Mouse (Mus musculus): ENCODE data around the gene Olfr1312. TPM values are rescaled to one million over a fixed set of nuclear protein-coding genes. Genes with fewer than 3 reads are reported as not detected.

Olfr1312 gene
- not detected for polyA plus RNA-seq (2014; fragmentation: Illumina TruSeq; extraction: RNeasy Lipid Tissue Mini Kit (QIAGEN cat#74804); ENCODE audit: insufficient read depth, low read depth, low replicate concordance)

DNA sequence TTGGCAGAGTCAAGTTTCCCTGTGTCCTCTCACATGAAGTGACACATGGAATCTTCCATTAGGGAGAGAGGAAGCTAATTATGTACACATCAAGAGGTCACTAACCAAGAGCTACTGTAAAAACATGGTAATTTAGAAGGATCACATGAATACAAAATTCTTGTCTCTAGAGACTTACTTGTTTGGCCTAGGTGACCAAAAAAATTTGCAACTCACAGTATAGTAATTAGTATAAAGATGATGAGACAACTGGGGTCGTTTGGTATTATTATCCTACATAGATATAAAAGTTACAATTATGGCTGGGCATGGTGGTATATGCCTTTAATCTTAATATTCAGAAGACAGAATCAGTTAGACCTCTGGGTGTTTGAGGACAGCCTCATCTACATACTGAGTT, at the start of gene Olfr1312:
Gene Olfr1312 (minus strand): TSS at position 101 of the 400 bp plus-strand sequence.

DNA sequence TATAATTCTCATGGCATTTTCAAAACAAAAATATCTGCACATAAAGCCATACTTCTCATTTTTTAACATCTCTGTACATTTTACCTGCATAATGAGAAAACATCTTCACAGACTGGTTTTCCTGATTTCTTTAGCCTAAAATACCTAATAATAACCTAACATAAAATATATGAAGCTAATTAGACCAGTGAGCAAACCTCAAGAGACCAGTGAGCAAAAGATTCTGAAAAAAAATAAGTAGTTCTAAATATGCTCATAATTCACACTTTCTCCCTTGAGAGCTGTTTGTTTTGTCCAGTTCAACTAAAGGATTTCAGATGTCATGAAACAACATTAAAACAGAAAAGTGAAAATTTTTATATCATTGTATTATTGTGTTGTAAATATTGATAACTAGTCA, 46.6 kb upstream of the Olfr1312 start, which contains the start of gene Olfr1314:
Gene Olfr1314 (minus strand): TSS at position 101 of the 400 bp plus-strand sequence.

DNA sequence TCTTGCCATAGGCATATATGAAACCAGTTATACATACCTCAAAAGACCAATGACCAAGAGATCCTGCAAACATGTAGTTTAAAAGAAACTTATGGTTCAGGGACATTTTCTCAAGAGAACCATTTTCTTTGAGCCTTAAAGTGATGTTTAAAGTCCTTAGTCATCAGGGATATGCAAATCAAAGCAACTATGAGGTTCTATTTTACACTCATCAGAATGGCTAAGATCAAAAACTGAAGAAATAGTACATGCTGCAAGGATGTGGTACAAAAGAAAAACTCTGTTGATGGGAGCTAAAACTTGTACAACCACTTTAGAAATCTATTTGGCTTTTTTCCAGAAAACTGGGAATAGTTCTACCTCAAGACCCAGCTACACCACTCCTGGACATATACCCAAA, 27.7 kb upstream of the Olfr1312 start, which contains the start of gene Olfr1313:
Gene Olfr1313 (minus strand): TSS at position 101 of the 400 bp plus-strand sequence.

DNA sequence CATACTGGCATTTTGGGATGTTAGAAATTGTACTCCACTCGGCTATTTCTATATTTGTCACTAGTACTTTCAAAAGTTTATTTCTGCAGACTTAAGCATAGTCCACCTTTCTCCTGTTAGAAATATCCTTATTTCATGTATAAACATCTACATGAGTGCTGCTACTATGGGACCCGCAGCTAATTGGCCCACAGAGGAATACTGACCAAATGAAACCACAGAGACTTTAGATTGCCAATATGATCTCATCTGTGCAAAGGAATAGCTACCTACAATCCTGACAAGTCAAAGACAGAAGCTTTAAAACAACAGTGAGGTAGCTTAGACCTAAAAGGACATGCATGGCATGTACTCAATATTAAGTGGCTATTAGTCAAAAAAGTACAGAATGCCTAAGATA, 25.7 kb downstream of the Olfr1312 start, which contains the start of gene Olfr1311:
Gene Olfr1311 (minus strand): TSS at position 101 of the 400 bp plus-strand sequence.

DNA sequence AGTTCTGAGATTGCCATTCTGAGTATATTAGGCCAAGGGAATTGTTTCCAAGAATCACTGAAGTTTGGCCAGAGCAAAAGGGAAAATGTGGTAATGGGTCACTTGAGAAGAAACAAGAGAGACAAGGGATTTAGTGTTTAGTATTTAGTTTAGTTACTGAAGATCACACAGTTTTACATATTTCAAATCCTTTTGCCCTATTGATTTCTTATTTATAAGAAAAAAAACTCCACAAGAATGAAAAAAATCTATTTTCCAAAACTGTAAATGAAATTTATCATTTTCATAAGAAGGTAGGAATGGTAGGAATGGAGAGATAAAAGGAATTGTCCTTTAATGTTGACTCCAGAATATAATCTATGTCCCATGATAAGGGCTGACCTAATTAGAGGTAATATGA, 37.4 kb downstream of the Olfr1312 start, which contains the start of gene Olfr1310:
Gene Olfr1310 (minus strand): TSS at position 101 of the 400 bp plus-strand sequence.

DNA sequence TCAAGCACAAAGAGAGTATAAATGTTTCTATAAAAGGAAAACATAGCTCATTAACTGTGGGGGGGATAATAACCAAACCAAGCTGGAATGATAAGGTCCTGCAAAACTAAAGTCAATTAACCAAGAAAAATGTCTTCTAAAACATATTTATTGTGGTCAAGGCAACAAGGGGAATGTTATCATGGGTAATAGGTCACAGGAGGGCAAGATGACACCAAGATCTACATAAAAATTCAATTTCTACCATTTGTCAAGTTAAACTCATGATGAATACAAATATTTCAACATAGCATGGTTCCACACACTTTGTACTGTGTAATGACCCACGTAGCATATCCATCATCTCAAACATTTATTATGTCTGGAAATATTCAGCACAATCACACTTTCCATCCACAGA, 59.9 kb downstream of the Olfr1312 start, which contains the start of gene Olfr1309:
Gene Olfr1309 (minus strand): TSS at position 101 of the 400 bp plus-strand sequence.

Other genes starting within 250 kb of the Olfr1312 start
- not detected for gene Olfr1303, start 229.9 kb downstream of the Olfr1312 start, polyA plus RNA-seq (2014; fragmentation: Illumina TruSeq; extraction: RNeasy Lipid Tissue Mini Kit (QIAGEN cat#74804); ENCODE audit: insufficient read depth, low read depth, low replicate concordance)
- not detected for gene Olfr1305, start 173.1 kb downstream of the Olfr1312 start, polyA plus RNA-seq (2014; fragmentation: Illumina TruSeq; extraction: RNeasy Lipid Tissue Mini Kit (QIAGEN cat#74804); ENCODE audit: insufficient read depth, low read depth, low replicate concordance)
- not detected for gene Olfr1306, start 134.0 kb downstream of the Olfr1312 start, polyA plus RNA-seq (2014; fragmentation: Illumina TruSeq; extraction: RNeasy Lipid Tissue Mini Kit (QIAGEN cat#74804); ENCODE audit: insufficient read depth, low read depth, low replicate concordance)
- gene Olfr1307, start 100.8 kb downstream of the Olfr1312 start, polyA plus RNA-seq (2014; fragmentation: Illumina TruSeq; extraction: RNeasy Lipid Tissue Mini Kit (QIAGEN cat#74804); ENCODE audit: insufficient read depth, low read depth, low replicate concordance): not detected
- not detected for gene Olfr1308, start 85.3 kb downstream of the Olfr1312 start, polyA plus RNA-seq (2014; fragmentation: Illumina TruSeq; extraction: RNeasy Lipid Tissue Mini Kit (QIAGEN cat#74804); ENCODE audit: insufficient read depth, low read depth, low replicate concordance)
- gene Olfr1309, start 60.0 kb downstream of the Olfr1312 start, polyA plus RNA-seq (2014; fragmentation: Illumina TruSeq; extraction: RNeasy Lipid Tissue Mini Kit (QIAGEN cat#74804); ENCODE audit: insufficient read depth, low read depth, low replicate concordance): not detected
- not detected for gene Olfr1310, start 37.5 kb downstream of the Olfr1312 start, polyA plus RNA-seq (2014; fragmentation: Illumina TruSeq; extraction: RNeasy Lipid Tissue Mini Kit (QIAGEN cat#74804); ENCODE audit: insufficient read depth, low read depth, low replicate concordance)
- gene Olfr1311, start 25.8 kb downstream of the Olfr1312 start, polyA plus RNA-seq (2014; fragmentation: Illumina TruSeq; extraction: RNeasy Lipid Tissue Mini Kit (QIAGEN cat#74804); ENCODE audit: insufficient read depth, low read depth, low replicate concordance): not detected
- not detected for gene Olfr1313, start 27.6 kb upstream of the Olfr1312 start, polyA plus RNA-seq (2014; fragmentation: Illumina TruSeq; extraction: RNeasy Lipid Tissue Mini Kit (QIAGEN cat#74804); ENCODE audit: insufficient read depth, low read depth, low replicate concordance)
- gene Olfr1314, start 46.5 kb upstream of the Olfr1312 start, polyA plus RNA-seq (2014; fragmentation: Illumina TruSeq; extraction: RNeasy Lipid Tissue Mini Kit (QIAGEN cat#74804); ENCODE audit: insufficient read depth, low read depth, low replicate concordance): not detected
- gene Olfr1315-ps1, start 65.2 kb upstream of the Olfr1312 start, polyA plus RNA-seq (2014; fragmentation: Illumina TruSeq; extraction: RNeasy Lipid Tissue Mini Kit (QIAGEN cat#74804); ENCODE audit: insufficient read depth, low read depth, low replicate concordance): not detected
- gene Olfr1316, start 84.7 kb upstream of the Olfr1312 start, polyA plus RNA-seq (2014; fragmentation: Illumina TruSeq; extraction: RNeasy Lipid Tissue Mini Kit (QIAGEN cat#74804); ENCODE audit: insufficient read depth, low read depth, low replicate concordance): not detected
- gene Olfr1317, start 90.1 kb upstream of the Olfr1312 start, polyA plus RNA-seq (2014; fragmentation: Illumina TruSeq; extraction: RNeasy Lipid Tissue Mini Kit (QIAGEN cat#74804); ENCODE audit: insufficient read depth, low read depth, low replicate concordance): not detected
- not detected for gene Olfr1318, start 104.0 kb upstream of the Olfr1312 start, polyA plus RNA-seq (2014; fragmentation: Illumina TruSeq; extraction: RNeasy Lipid Tissue Mini Kit (QIAGEN cat#74804); ENCODE audit: insufficient read depth, low read depth, low replicate concordance)
- gene Lpcat4, start 189.2 kb upstream of the Olfr1312 start, polyA plus RNA-seq (2014; fragmentation: Illumina TruSeq; extraction: RNeasy Lipid Tissue Mini Kit (QIAGEN cat#74804); ENCODE audit: insufficient read depth, low read depth, low replicate concordance): 12.9 TPM
- gene Nutm1, start 209.1 kb upstream of the Olfr1312 start, polyA plus RNA-seq (2014; fragmentation: Illumina TruSeq; extraction: RNeasy Lipid Tissue Mini Kit (QIAGEN cat#74804); ENCODE audit: insufficient read depth, low read depth, low replicate concordance): not detected
- gene Nop10, start 211.7 kb upstream of the Olfr1312 start, polyA plus RNA-seq (2014; fragmentation: Illumina TruSeq; extraction: RNeasy Lipid Tissue Mini Kit (QIAGEN cat#74804); ENCODE audit: insufficient read depth, low read depth, low replicate concordance): 89.4 TPM
- gene Slc12a6, start 215.6 kb upstream of the Olfr1312 start, polyA plus RNA-seq (2014; fragmentation: Illumina TruSeq; extraction: RNeasy Lipid Tissue Mini Kit (QIAGEN cat#74804); ENCODE audit: insufficient read depth, low read depth, low replicate concordance): 16.7 TPM
- not detected for gene Gm21985, start 216.1 kb upstream of the Olfr1312 start, polyA plus RNA-seq (2014; fragmentation: Illumina TruSeq; extraction: RNeasy Lipid Tissue Mini Kit (QIAGEN cat#74804); ENCODE audit: insufficient read depth, low read depth, low replicate concordance)